Mouse (Mus musculus) gastrocnemius, adult 2 months (tissue): ENCODE measurements around the gene Pcid2. TPM values are rescaled to one million over a fixed set of nuclear protein-coding genes. Genes with fewer than 3 reads are reported as not detected.

ENCODE experiments used
- DNase-seq: peaks from one replicate; pipeline ENCODE4 v3.0.0; 2022
- H3K27ac ChIP-seq: fragments of 200-600 bp; 2 replicates; pipeline ENCODE4 v1.8.1; 2022; ENCODE audit warnings: mild to moderate bottlenecking
- H3K4me3 ChIP-seq: fragments of 200-600 bp; 2 replicates; pipeline ENCODE4 v1.8.1; 2022; ENCODE audit warnings: mild to moderate bottlenecking, moderate library complexity
- CTCF ChIP-seq: fragments of 200-600 bp; IDR thresholded peaks from 2 replicates; pipeline ENCODE4 v1.8.1; 2022; ENCODE audit warnings: antibody characterized with exemption, mild to moderate bottlenecking, moderate library complexity
- intact Hi-C: fragments of 180-260 bp; cut with DNase I; formaldehyde crosslinking; loops from one replicate; pipeline ENCODE4 v1.15.1; 2025
- microRNA-seq: library from miRNA; unstranded; fragments of <30 nt; microRNA quantifications from one replicate; pipeline ENCODE4 v1.2.0, GENCODE M21; 2021
- total RNA-seq, 2 experiments: library from RNA; stranded (reverse); gene quantifications; 2 replicates each; pipeline ENCODE4 v1.2.3; 2021

Pcid2 gene
- total RNA-seq, 2 experiments from 2014 or later = 7.4 to 7.7 TPM

GRCm38 (mm10) chr8:13063112-13063511, 42.1 kb downstream of the Pcid2 start:
- H3K27ac ChIP-seq = no peak overlapping the region
- no peak overlapping the region for H3K4me3 ChIP-seq
- no peak for DNase-seq
- TF ChIP-seq CTCF = no peak
- intact Hi-C loops = no loop called here

GRCm38 (mm10) chr8:13060441-13061150, 44.7 kb downstream of the Pcid2 start, which contains the start of gene Proz:
Gene Proz, plus strand, starts transcription at chr8:13060914.
- intact Hi-C loops = no loop called here
- Histone ChIP-seq H3K27ac (no peak within 1 kb of the TSS), H3K4me3 (no peak within 1 kb of the TSS)
- no peak for TF ChIP-seq CTCF
- no peak for DNase-seq

GRCm38 (mm10) chr8:13057351-13057750, 47.9 kb downstream of the Pcid2 start:
- no peak for TF ChIP-seq CTCF
- Histone ChIP-seq H3K27ac (no peak overlapping the region), H3K4me3 (no peak overlapping the region)
- DNase-seq = no peak
- intact Hi-C loops = no loop called here

- TF ChIP-seq CTCF = no peak
- no peak overlapping the region for H3K4me3 ChIP-seq
- H3K27ac ChIP-seq = no peak overlapping the region
- DNase-seq = no peak
- intact Hi-C loops = no loop called here
Observed at GRCm38 (mm10) chr8:13050550-13050949, 54.7 kb downstream of the Pcid2 start.

- DNase-seq = no peak
- Histone ChIP-seq H3K4me3 (no peak overlapping the region), H3K27ac (no peak overlapping the region)
- TF ChIP-seq CTCF = no peak
- intact Hi-C loops = no loop called here
Observed at GRCm38 (mm10) chr8:13047652-13048051, 57.6 kb downstream of the Pcid2 start.

GRCm38 (mm10) chr8:13041459-13041858, 63.8 kb downstream of the Pcid2 start:
- H3K27ac ChIP-seq = no peak overlapping the region
- intact Hi-C loops = no loop called here
- no peak for DNase-seq
- H3K4me3 ChIP-seq = no peak overlapping the region
- no peak for TF ChIP-seq CTCF

- intact Hi-C loops = no loop called here
- no peak overlapping the region for H3K27ac ChIP-seq
- no peak for TF ChIP-seq CTCF
- no peak for DNase-seq
- H3K4me3 ChIP-seq = no peak overlapping the region
Observed at GRCm38 (mm10) chr8:13039054-13039453, 66.2 kb downstream of the Pcid2 start.

- intact Hi-C loops = no loop called here
- TF ChIP-seq CTCF = no peak
- no peak for DNase-seq
- H3K27ac ChIP-seq = no peak overlapping the region
- no peak overlapping the region for H3K4me3 ChIP-seq
Observed at GRCm38 (mm10) chr8:13037569-13037968, 67.7 kb downstream of the Pcid2 start.

GRCm38 (mm10) chr8:13037015-13037414, 68.2 kb downstream of the Pcid2 start, which contains the start of gene F10:
Gene F10, plus strand, starts transcription at chr8:13037308.
- intact Hi-C loops = no loop called here
- no peak within 1 kb of the TSS for H3K27ac ChIP-seq
- DNase-seq = no peak
- TF ChIP-seq CTCF = no peak
- no peak within 1 kb of the TSS for H3K4me3 ChIP-seq

- intact Hi-C loops = no loop called here
- TF ChIP-seq CTCF = no peak
- DNase-seq = no peak
- Histone ChIP-seq H3K27ac (no peak overlapping the region), H3K4me3 (no peak overlapping the region)
Observed at GRCm38 (mm10) chr8:13036346-13036812, 68.9 kb downstream of the Pcid2 start.

- DNase-seq = no peak
- TF ChIP-seq CTCF = no peak
- Histone ChIP-seq H3K4me3 (no peak overlapping the region), H3K27ac (no peak overlapping the region)
- intact Hi-C loops = no loop called here
Observed at GRCm38 (mm10) chr8:13028482-13028881, 76.8 kb downstream of the Pcid2 start.

- Histone ChIP-seq H3K4me3 (no peak overlapping the region), H3K27ac (no peak overlapping the region)
- no peak for TF ChIP-seq CTCF
- intact Hi-C loops = no loop called here
- DNase-seq = no peak
Observed at GRCm38 (mm10) chr8:13027615-13028014, 77.6 kb downstream of the Pcid2 start.

Small RNA genes lying within 50 kb of the gene (microRNA-seq; reads per million reads assigned to microRNA genes)
- gene Mir7065 = not detected

Other genes with a start within 250 kb of the Pcid2 start
- gene Mcf2l, start 231.7 kb downstream of the Pcid2 start, total RNA-seq = 10 to 100 TPM; 26.0 to 49.7 TPM
- gene F7, start 79.4 kb downstream of the Pcid2 start, total RNA-seq = not detected
- gene F10, start 68.2 kb downstream of the Pcid2 start, total RNA-seq = not detected
- not detected for gene Proz, start 44.5 kb downstream of the Pcid2 start, total RNA-seq
- 10 to 100 TPM; 67.6 to 68.5 TPM for gene Cul4a, start 162 bp upstream of the Pcid2 start, total RNA-seq
- 100 to 1,000 TPM; 378 to 400 TPM for gene Lamp1, start 53.7 kb upstream of the Pcid2 start, total RNA-seq
- gene Grtp1, start 95.2 kb upstream of the Pcid2 start, total RNA-seq = 10 to 100 TPM in 1 of 2 experiments, 1 to 10 TPM in 1; 9.7 to 20.6 TPM
- gene Adprhl1, start 148.7 kb upstream of the Pcid2 start, total RNA-seq = 100 to 1,000 TPM in 1 of 2 experiments, 10 to 100 TPM in 1; 44.7 to 101 TPM
- 10 to 100 TPM; 76.5 to 87.0 TPM for gene Dcun1d2, start 182.7 kb upstream of the Pcid2 start, total RNA-seq
- 10 to 100 TPM; 11.3 to 15.8 TPM for gene Tmco3, start 182.7 kb upstream of the Pcid2 start, total RNA-seq
- 10 to 100 TPM; 56.8 to 60.3 TPM for gene Tfdp1, start 233.3 kb upstream of the Pcid2 start, total RNA-seq